Mouse (Mus musculus): Measurements from ENCODE around the gene Elmsan1. TPM values are rescaled to one million over a fixed set of nuclear protein-coding genes. Genes with fewer than 3 reads are reported as not detected.

Gene Elmsan1
- polyA plus RNA-seq, 1 experiment from 2014 or later, result 2.8 TPM

GRCm38 (mm10) chr12:84176126-84176769, 42.4 kb downstream of the Elmsan1 start:
- TF ChIP-seq EP300 (IDR thresholded peaks at IDR 0.05; ENCODE audit: low read depth) (no peak), CTCF (IDR thresholded peaks at IDR 0.05; ENCODE audit: low read depth) (no peak)
- Histone ChIP-seq H3K4me1 (ENCODE audit: insufficient read depth) (peaks cover 90% of the 10 kb centered on the region), H3K4me3 (ENCODE audit: low read depth, low read length) (peak overlapping the region; percentile 52), H3K27me3 (ENCODE audit: insufficient read depth, low read length) (no peaks in the 10 kb centered on the region), H3K4me2 (ENCODE audit: low read depth, low read length) (peak overlapping the region; percentile 87), H3K9ac (replicated peaks) (peak overlapping the region; percentile 80), H3K36me3 (replicated peaks; ENCODE audit: insufficient read depth, low read length) (peaks cover 28% of the 10 kb centered on the region), H3K27ac (ENCODE audit: low read depth) (peak overlapping the region; percentile 99), H3K9me3 (ENCODE audit: low read length) (no peaks in the 10 kb centered on the region)
- peak; percentile 63 for DNase-seq
- ATAC-seq, result peak; percentile 2; the same call in 1 of the 2 replicates
- 5% methylated on average over 13 of the region's 13 CpGs for WGBS (ENCODE audit: insufficient replicate concordance)

- Histone ChIP-seq H3K9me3 (ENCODE audit: low read length) (no peaks in the 10 kb centered on the region), H3K4me3 (ENCODE audit: low read depth, low read length) (peak overlapping the region; percentile 52), H3K4me1 (ENCODE audit: insufficient read depth) (peaks cover 84% of the 10 kb centered on the region), H3K36me3 (replicated peaks; ENCODE audit: insufficient read depth, low read length) (peaks cover 34% of the 10 kb centered on the region), H3K4me2 (ENCODE audit: low read depth, low read length) (peak overlapping the region; percentile 87), H3K9ac (replicated peaks) (peak overlapping the region; percentile 80), H3K27ac (ENCODE audit: low read depth) (peak overlapping the region; percentile 99), H3K27me3 (ENCODE audit: insufficient read depth, low read length) (no peaks in the 10 kb centered on the region)
- WGBS (ENCODE audit: insufficient replicate concordance), result under 1% methylated on average over 20 of the region's 20 CpGs
- ATAC-seq (peak; percentile 87), DNase-seq (peak; percentile 96)
- TF ChIP-seq CTCF (IDR thresholded peaks at IDR 0.05; ENCODE audit: low read depth) (peak; percentile 29), EP300 (IDR thresholded peaks at IDR 0.05; ENCODE audit: low read depth) (peak; percentile 92)
Measured at GRCm38 (mm10) chr12:84175659-84176061, 43.0 kb downstream of the Elmsan1 start.

- H3K4me3 ChIP-seq (ENCODE audit: low read depth, low read length), result peak overlapping the region; percentile 52
- H3K9me3 ChIP-seq (ENCODE audit: low read length), result no peaks in the 10 kb centered on the region
- ATAC-seq, result peak; percentile 60
- H3K9ac ChIP-seq (replicated peaks), result peak overlapping the region; percentile 80
- peak; percentile 86 for DNase-seq
- H3K27ac ChIP-seq (ENCODE audit: low read depth), result peak overlapping the region; percentile 99
- TF ChIP-seq EP300 (IDR thresholded peaks at IDR 0.05; ENCODE audit: low read depth), result no peak
- no peak for TF ChIP-seq CTCF (IDR thresholded peaks at IDR 0.05; ENCODE audit: low read depth)
- WGBS (ENCODE audit: insufficient replicate concordance), result 32% methylated on average over 6 of the region's 6 CpGs
- H3K36me3 ChIP-seq (replicated peaks; ENCODE audit: insufficient read depth, low read length), result peaks cover 35% of the 10 kb centered on the region
- no peaks in the 10 kb centered on the region for H3K27me3 ChIP-seq (ENCODE audit: insufficient read depth, low read length)
- peak overlapping the region; percentile 87 for H3K4me2 ChIP-seq (ENCODE audit: low read depth, low read length)
- H3K4me1 ChIP-seq (ENCODE audit: insufficient read depth), result peaks cover 76% of the 10 kb centered on the region
Measured at GRCm38 (mm10) chr12:84174871-84175270, 43.8 kb downstream of the Elmsan1 start.

- peak overlapping the region; percentile 80; the same call in 1 of the 2 replicates for H3K9ac ChIP-seq (replicated peaks)
- peaks cover 35% of the 10 kb centered on the region for H3K36me3 ChIP-seq (replicated peaks; ENCODE audit: insufficient read depth, low read length)
- peak; percentile 4; the same call in 1 of the 2 replicates for ATAC-seq
- no peaks in the 10 kb centered on the region for H3K9me3 ChIP-seq (ENCODE audit: low read length)
- 39% methylated on average over 9 of the region's 9 CpGs for WGBS (ENCODE audit: insufficient replicate concordance)
- H3K4me1 ChIP-seq (ENCODE audit: insufficient read depth), result peaks cover 70% of the 10 kb centered on the region
- TF ChIP-seq CTCF (IDR thresholded peaks at IDR 0.05; ENCODE audit: low read depth) (no peak), EP300 (IDR thresholded peaks at IDR 0.05; ENCODE audit: low read depth) (no peak)
- peak overlapping the region; percentile 52; the same call in 1 of the 2 replicates for H3K4me3 ChIP-seq (ENCODE audit: low read depth, low read length)
- H3K27ac ChIP-seq (ENCODE audit: low read depth), result peak overlapping the region; percentile 99
- DNase-seq, result no peak
- H3K4me2 ChIP-seq (ENCODE audit: low read depth, low read length), result peak overlapping the region; percentile 87
- H3K27me3 ChIP-seq (ENCODE audit: insufficient read depth, low read length), result no peaks in the 10 kb centered on the region
Measured at GRCm38 (mm10) chr12:84174190-84174811, 44.4 kb downstream of the Elmsan1 start.

- Histone ChIP-seq H3K27me3 (ENCODE audit: insufficient read depth, low read length) (no peaks in the 10 kb centered on the region), H3K27ac (ENCODE audit: low read depth) (peak overlapping the region; percentile 99), H3K9me3 (ENCODE audit: low read length) (no peaks in the 10 kb centered on the region), H3K4me1 (ENCODE audit: insufficient read depth) (peaks cover 61% of the 10 kb centered on the region), H3K4me2 (ENCODE audit: low read depth, low read length) (0 out of 2 replicates have a peak overlapping the region, but pooled peaks have one; percentile 87), H3K9ac (replicated peaks) (no peak overlapping the region), H3K36me3 (replicated peaks; ENCODE audit: insufficient read depth, low read length) (peaks cover 40% of the 10 kb centered on the region), H3K4me3 (ENCODE audit: low read depth, low read length) (no peak overlapping the region)
- WGBS (ENCODE audit: insufficient replicate concordance), result 82% methylated on average over 13 of the region's 13 CpGs
- ATAC-seq, result no peak
- no peak for DNase-seq
- TF ChIP-seq EP300 (IDR thresholded peaks at IDR 0.05; ENCODE audit: low read depth) (no peak), CTCF (IDR thresholded peaks at IDR 0.05; ENCODE audit: low read depth) (no peak)
Measured at GRCm38 (mm10) chr12:84173309-84173915, 45.3 kb downstream of the Elmsan1 start.

- TF ChIP-seq EP300 (IDR thresholded peaks at IDR 0.05; ENCODE audit: low read depth) (no peak), CTCF (IDR thresholded peaks at IDR 0.05; ENCODE audit: low read depth) (no peak)
- Histone ChIP-seq H3K9me3 (ENCODE audit: low read length) (no peaks in the 10 kb centered on the region), H3K36me3 (replicated peaks; ENCODE audit: insufficient read depth, low read length) (peaks cover 40% of the 10 kb centered on the region), H3K9ac (replicated peaks) (no peak overlapping the region), H3K4me3 (ENCODE audit: low read depth, low read length) (no peak overlapping the region), H3K27me3 (ENCODE audit: insufficient read depth, low read length) (no peaks in the 10 kb centered on the region), H3K27ac (ENCODE audit: low read depth) (peak overlapping the region; percentile 4; the same call in 1 of the 2 replicates), H3K4me2 (ENCODE audit: low read depth, low read length) (no peak overlapping the region), H3K4me1 (ENCODE audit: insufficient read depth) (peaks cover 56% of the 10 kb centered on the region)
- ATAC-seq, result no peak
- WGBS (ENCODE audit: insufficient replicate concordance), result 93% methylated on average over 17 of the region's 17 CpGs
- DNase-seq, result no peak
Measured at GRCm38 (mm10) chr12:84172862-84173261, 45.8 kb downstream of the Elmsan1 start.
